ENCODE assay signal across 8 mouse cellular contexts in genomic region chr5:30944956-30945781, GRCm38 (mm10). TPM values are rescaled to one million over a fixed set of nuclear protein-coding genes. Genes with fewer than 3 reads are reported as not detected.
DNase-seq lines count a peak whose midpoint lies in the region; ATAC-seq lines count a peak whose summit lies in the region.

Gene Cgref1 (minus strand): TSS chr5:30945591.

- peak within 1 kb of the TSS; percentile 51 for H3K4me3 ChIP-seq in forebrain, embryonic 16.5 days (replicated peaks; ENCODE audit: low read length)
- H3K4me3 ChIP-seq in hindbrain, embryonic 14.5 days (replicated peaks; ENCODE audit: low read length) = peak within 1 kb of the TSS; percentile 53
- H3K4me3 ChIP-seq in lung, embryonic 16.5 days (ENCODE audit: low read length) = peak within 1 kb of the TSS; percentile 47

- no peaks in the 10 kb centered on the region for H3K27me3 ChIP-seq in forebrain, embryonic 16.5 days (replicated peaks; ENCODE audit: control insufficient read depth, insufficient read depth, low read length)
- no peaks in the 10 kb centered on the region for H3K27me3 ChIP-seq in hindbrain, embryonic 14.5 days (ENCODE audit: control insufficient read depth, insufficient read depth, low read length)
- H3K27me3 ChIP-seq in lung, embryonic 16.5 days (ENCODE audit: control insufficient read depth, insufficient read depth, low read depth, low read length) = no peaks in the 10 kb centered on the region; the same call in 1 of the 2 replicates

- DNase-seq in Muller cell, postnatal 12 days (ENCODE audit: inconsistent ontology term) = peak; percentile 77
- peak; percentile 68 for DNase-seq in cerebellum, adult 11 months
- peak; percentile 69 for DNase-seq in hindbrain, embryonic 14.5 days (ENCODE audit: low spot score)
- DNase-seq in layer of hippocampus, postnatal 25 days (ENCODE audit: extremely low spot score in 1 of 2, low spot score in 1 of 2) = peak; percentile 53 to 54
- DNase-seq in right cerebral cortex, adult 18-20 months = peak; percentile 84
- no peak for DNase-seq in spleen, adult 12 weeks (ENCODE audit: low spot score)

- H3K4me1 ChIP-seq in forebrain, embryonic 16.5 days (replicated peaks; ENCODE audit: control insufficient read depth, insufficient read depth, low read length) = peaks cover 11% of the 10 kb centered on the region
- peaks cover 8% of the 10 kb centered on the region for H3K4me1 ChIP-seq in hindbrain, embryonic 14.5 days (replicated peaks; ENCODE audit: control insufficient read depth, insufficient read depth, low read length)
- peaks cover 7% of the 10 kb centered on the region for H3K4me1 ChIP-seq in lung, embryonic 16.5 days (replicated peaks; ENCODE audit: control insufficient read depth, insufficient read depth, low read length)

- WGBS in forebrain, embryonic 16.5 days = 4% methylated on average over 42 of the region's 44 CpGs
- 5% methylated on average over 44 of the region's 44 CpGs for WGBS in hindbrain, embryonic 14.5 days
- 4% methylated on average over 44 of the region's 44 CpGs for WGBS in lung, embryonic 16.5 days

- no peaks in the 10 kb centered on the region for H3K9me3 ChIP-seq in forebrain, embryonic 16.5 days (ENCODE audit: control insufficient read depth, low read length)
- no peaks in the 10 kb centered on the region for H3K9me3 ChIP-seq in hindbrain, embryonic 14.5 days (ENCODE audit: control insufficient read depth, low read length)
- no peaks in the 10 kb centered on the region for H3K9me3 ChIP-seq in lung, embryonic 16.5 days (ENCODE audit: control insufficient read depth, low read length)

- H3K27ac ChIP-seq in forebrain, embryonic 16.5 days (ENCODE audit: low read length) = no peak within 1 kb of the TSS
- 0 out of 2 replicates have a peak within 1 kb of the TSS, but pooled peaks have one; percentile 6 for H3K27ac ChIP-seq in hindbrain, embryonic 14.5 days
- no peak within 1 kb of the TSS for H3K27ac ChIP-seq in lung, embryonic 16.5 days (ENCODE audit: low read length)

- H3K9ac ChIP-seq in forebrain, embryonic 16.5 days (replicated peaks; ENCODE audit: low read depth, low read length) = peak within 1 kb of the TSS; percentile 67
- peak within 1 kb of the TSS; percentile 69 for H3K9ac ChIP-seq in hindbrain, embryonic 14.5 days
- H3K9ac ChIP-seq in lung, embryonic 16.5 days (ENCODE audit: low read length) = peak within 1 kb of the TSS; percentile 55

- peak within 1 kb of the TSS; percentile 70 for H3K4me2 ChIP-seq in forebrain, embryonic 16.5 days (ENCODE audit: low read length)
- peak within 1 kb of the TSS; percentile 76 for H3K4me2 ChIP-seq in hindbrain, embryonic 14.5 days (replicated peaks)
- H3K4me2 ChIP-seq in lung, embryonic 16.5 days (ENCODE audit: low read depth, low read length) = peak within 1 kb of the TSS; percentile 68

- peak; percentile 61 for ATAC-seq in forebrain, embryonic 16.5 days
- peak; percentile 63 for ATAC-seq in hindbrain, embryonic 14.5 days (ENCODE audit: low FRiP score)
- peak; percentile 48 for ATAC-seq in lung, embryonic 16.5 days (ENCODE audit: low read depth)

- H3K36me3 ChIP-seq in forebrain, embryonic 16.5 days (ENCODE audit: control insufficient read depth, insufficient read depth) = no peaks in the 10 kb centered on the region
- no peaks in the 10 kb centered on the region for H3K36me3 ChIP-seq in hindbrain, embryonic 14.5 days (replicated peaks; ENCODE audit: control insufficient read depth, insufficient read depth)
- no peaks in the 10 kb centered on the region for H3K36me3 ChIP-seq in lung, embryonic 16.5 days (ENCODE audit: control insufficient read depth, insufficient read depth, low read length)

RNA-seq across cellular contexts. Expression of gene Cgref1, which starts in this region (rescaled TPM):
- 15.8 and 29.0 TPM in 2 replicates for polyA plus RNA-seq in forebrain, embryonic 16.5 days (2015; fragmentation: Nextera tagmentation; extraction: Ambion mirVana)
- 62.4 and 71.4 TPM in 2 replicates for polyA plus RNA-seq in hindbrain, embryonic 14.5 days (2014; fragmentation: Nextera tagmentation; extraction: Ambion mirVana)
- total RNA-seq in layer of hippocampus, postnatal 25 days (2021) = 10 to 100 TPM; 14.5 to 16.7 TPM
- polyA plus RNA-seq in lung, embryonic 16.5 days (2015; fragmentation: Nextera tagmentation; extraction: Ambion mirVana) = 2.1 and 3.3 TPM in 2 replicates
